Mouse (Mus musculus) v-Abl transformed pro-B cells (cell line): ENCODE measurements around the gene Fut1.

ENCODE experiments used
- in situ Hi-C, 2 experiments: fragments of 400-800 bp; cut with MboI; formaldehyde crosslinking; loops; one replicate each; pipeline ENCODE4 v1.15.1; 2025; ENCODE audit not compliant: unreplicated experiment in 2 of 2

Gene Fut1

GRCm38 (mm10) chr7:45597013-45597412 lies 20.1 kb upstream of the Fut1 start:
- in situ Hi-C loops = loop anchor here (5.0 to 10.0 kb wide), 2 partner anchors 35 to 88 kb away; partner anchors contain the start of gene Ntn5 (in 1 of the 2)

GRCm38 (mm10) chr7:45597527-45597926 lies 19.6 kb upstream of the Fut1 start:
- in situ Hi-C loops = loop anchor here (5.0 to 10.0 kb wide), 2 partner anchors 35 to 87 kb away; partner anchors contain the start of gene Ntn5 (in 1 of the 2)

- in situ Hi-C loops = loop anchor here (5.0 to 10.0 kb wide), 2 partner anchors 37 to 86 kb away; partner anchors contain the start of gene Ntn5 (in 1 of the 2)
Measured at GRCm38 (mm10) chr7:45598960-45599879, 17.9 kb upstream of the Fut1 start.

- in situ Hi-C loops = no loop called here
Measured at GRCm38 (mm10) chr7:45605704-45606289, 11.3 kb upstream of the Fut1 start.

GRCm38 (mm10) chr7:45609511-45609910 lies 7.6 kb upstream of the Fut1 start:
- in situ Hi-C loops = no loop called here

- in situ Hi-C loops = no loop called here
Measured at GRCm38 (mm10) chr7:45616277-45616676, 812 bp upstream of the Fut1 start.

GRCm38 (mm10) chr7:45618316-45618715 lies 1.2 kb downstream of the Fut1 start:
- in situ Hi-C loops = no loop called here

GRCm38 (mm10) chr7:45619592-45619991 lies 2.5 kb downstream of the Fut1 start:
- in situ Hi-C loops = no loop called here

- in situ Hi-C loops = no loop called here
Measured at GRCm38 (mm10) chr7:45621443-45621842, 4.4 kb downstream of the Fut1 start, which contains the start of gene Izumo1. TSS of gene Izumo1 (plus strand) at chr7:45621811.

- in situ Hi-C loops = no loop called here
Measured at GRCm38 (mm10) chr7:45623507-45623906, 6.4 kb downstream of the Fut1 start.

GRCm38 (mm10) chr7:45624718-45625117 lies 7.6 kb downstream of the Fut1 start:
- in situ Hi-C loops = no loop called here

GRCm38 (mm10) chr7:45625481-45625880 lies 8.4 kb downstream of the Fut1 start:
- in situ Hi-C loops = no loop called here

- in situ Hi-C loops = no loop called here
Measured at GRCm38 (mm10) chr7:45626571-45627076, 9.5 kb downstream of the Fut1 start.

- in situ Hi-C loops = no loop called here
Measured at GRCm38 (mm10) chr7:45627261-45627660, 10.2 kb downstream of the Fut1 start, which contains the start of gene Rasip1. TSS of gene Rasip1 (plus strand) at chr7:45627488.

GRCm38 (mm10) chr7:45628364-45629294 lies 11.5 kb downstream of the Fut1 start:
- in situ Hi-C loops = no loop called here

- in situ Hi-C loops = no loop called here
Measured at GRCm38 (mm10) chr7:45630064-45630907, 13.2 kb downstream of the Fut1 start.

GRCm38 (mm10) chr7:45632499-45632898 lies 15.4 kb downstream of the Fut1 start:
- in situ Hi-C loops = no loop called here

GRCm38 (mm10) chr7:45634946-45635681 lies 18.0 kb downstream of the Fut1 start:
- in situ Hi-C loops = no loop called here
